Mouse (Mus musculus) left cerebral cortex, adult 2 months (tissue): ENCODE results near the gene Crb2. TPM values are rescaled to one million over a fixed set of nuclear protein-coding genes. Genes with fewer than 3 reads are reported as not detected.

Source experiments
- DNase-seq, 2 experiments: peaks; one replicate each; pipeline ENCODE4 v3.0.0; 2021 to 2022; ENCODE audit warnings: low spot score in 2 of 2, mixed read lengths in 1 of 2; ENCODE audit errors: extremely low spot score in 1 of 2
- H3K27ac ChIP-seq: fragments of 200-600 bp; 2 replicates; pipeline ENCODE4 v1.8.1; 2022
- H3K4me3 ChIP-seq: fragments of 200-600 bp; 2 replicates; pipeline ENCODE4 v1.8.1; 2022
- CTCF ChIP-seq: fragments of 200-600 bp; IDR thresholded peaks from 2 replicates; pipeline ENCODE4 v1.8.1; 2022; ENCODE audit warnings: antibody characterized with exemption, mild to moderate bottlenecking, moderate library complexity
- intact Hi-C: fragments of 180-260 bp; cut with DNase I; formaldehyde crosslinking; loops from one replicate; pipeline ENCODE4 v1.15.1; 2025
- total RNA-seq, 2 experiments: library from RNA; stranded (reverse); gene quantifications; 2 replicates each; pipeline ENCODE4 v1.2.3; 2021

Gene Crb2
- total RNA-seq, 2 experiments from 2014 or later = 2.9 to 4.4 TPM

GRCm38 (mm10) chr2:37751114-37751513 lies 24.9 kb upstream of the Crb2 start:
- H3K27ac ChIP-seq = no peak overlapping the region
- TF ChIP-seq CTCF = no peak
- no peak for DNase-seq
- H3K4me3 ChIP-seq = no peak overlapping the region
- intact Hi-C loops = no loop called here

DNA sequence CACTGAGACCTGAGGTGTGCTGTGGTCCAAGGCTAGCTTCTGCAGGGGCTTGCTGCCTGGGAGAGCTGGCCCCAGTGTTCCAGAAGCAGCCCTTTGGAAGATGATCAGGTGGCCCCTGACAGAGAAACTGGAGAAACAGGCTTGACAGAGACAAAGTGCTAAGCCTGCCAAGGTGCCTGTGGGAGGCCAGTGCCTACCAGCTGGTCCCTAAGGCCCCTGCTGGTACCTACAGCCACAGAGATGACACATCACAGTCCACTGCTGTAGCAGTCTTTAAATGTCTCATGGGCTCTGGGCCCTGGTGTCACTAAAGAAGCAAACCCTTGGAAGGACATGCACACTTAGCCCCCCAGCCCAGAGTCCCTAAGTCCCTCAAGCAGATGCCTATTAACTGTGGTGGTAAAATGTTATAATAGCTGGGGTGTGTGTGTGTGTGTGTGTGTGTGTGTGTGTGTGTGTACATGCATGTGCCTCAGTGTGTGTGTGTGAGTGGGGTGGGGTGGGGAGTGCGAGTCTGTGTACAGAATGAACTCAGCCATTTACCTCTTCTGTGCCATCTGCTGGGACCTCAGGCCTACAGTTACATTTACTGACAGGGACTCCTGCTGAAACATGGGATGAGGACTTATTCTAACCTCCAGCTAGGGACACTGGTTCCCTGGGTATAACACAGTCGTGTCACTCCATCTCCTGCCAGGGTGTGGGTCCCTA lies 19.7 kb upstream of the Crb2 start:
- intact Hi-C loops = no loop called here

GRCm38 (mm10) chr2:37757016-37757415 lies 19.0 kb upstream of the Crb2 start:
- no peak overlapping the region for H3K27ac ChIP-seq
- no peak for TF ChIP-seq CTCF
- no peak overlapping the region for H3K4me3 ChIP-seq
- no peak for DNase-seq
- intact Hi-C loops = no loop called here

More for the DNA sequence above, 19.7 kb upstream of the Crb2 start:
- TF ChIP-seq CTCF = no peak
- Histone ChIP-seq H3K27ac (peak overlapping the region; percentile 15; the same call in 1 of the 2 replicates), H3K4me3 (no peak overlapping the region)
- no peak for DNase-seq

DNA sequence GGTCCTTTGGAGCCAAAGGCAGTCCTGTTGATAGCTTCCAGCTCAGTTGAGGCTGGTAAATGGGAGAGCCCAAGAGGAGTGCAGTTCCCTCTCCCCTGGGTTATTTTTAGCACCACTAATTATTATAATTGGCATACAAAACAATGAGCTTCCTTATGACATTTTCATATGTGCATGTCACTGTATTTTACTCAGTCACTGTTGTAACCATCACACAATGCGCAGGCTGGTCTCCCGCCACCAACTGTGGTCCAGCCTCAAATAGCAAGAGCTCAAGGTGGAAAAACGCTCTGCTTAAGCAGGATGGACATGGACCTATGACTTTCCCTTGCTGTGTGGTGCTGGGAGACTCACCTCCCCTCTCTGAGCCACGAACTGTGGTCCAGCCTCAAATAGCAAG lies 18.3 kb upstream of the Crb2 start:
- intact Hi-C loops = no loop called here
- no peak for TF ChIP-seq CTCF
- Histone ChIP-seq H3K4me3 (no peak overlapping the region), H3K27ac (no peak overlapping the region; the same call in 1 of the 2 replicates)
- no peak for DNase-seq

GRCm38 (mm10) chr2:37758343-37759015 lies 17.6 kb upstream of the Crb2 start:
- intact Hi-C loops = no loop called here
- TF ChIP-seq CTCF = no peak
- Histone ChIP-seq H3K27ac (peak overlapping the region; percentile 59), H3K4me3 (no peak overlapping the region)
- no peak for DNase-seq

- DNase-seq = no peak
- no peak overlapping the region for H3K4me3 ChIP-seq
- H3K27ac ChIP-seq = peak overlapping the region; percentile 69
- intact Hi-C loops = no loop called here
- TF ChIP-seq CTCF = no peak
Observed at GRCm38 (mm10) chr2:37760633-37761032, 15.4 kb upstream of the Crb2 start.

DNA sequence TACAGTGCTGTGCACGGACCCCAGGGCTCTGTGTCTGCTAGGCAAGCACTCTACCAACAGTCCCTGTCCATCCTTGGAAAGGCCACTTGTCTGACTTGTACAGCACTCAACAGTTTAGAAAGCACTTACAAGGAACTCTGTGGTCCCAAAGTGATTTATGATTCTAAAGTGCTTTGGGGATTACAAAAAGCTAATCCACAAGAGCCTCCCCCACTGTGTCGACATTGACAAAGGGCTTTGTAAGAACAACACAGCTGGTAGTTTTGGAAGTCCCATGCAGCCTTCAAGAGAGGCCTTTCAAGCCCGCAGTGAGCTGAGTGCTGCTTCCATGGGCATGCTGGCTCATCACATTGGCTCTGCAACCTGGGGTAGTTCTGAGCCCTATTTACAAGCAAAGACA lies 12.4 kb upstream of the Crb2 start:
- H3K4me3 ChIP-seq = no peak overlapping the region
- no peak for TF ChIP-seq CTCF
- peak overlapping the region; percentile 63; the same call in 1 of the 2 replicates for H3K27ac ChIP-seq
- DNase-seq = no peak
- intact Hi-C loops = loop anchor here (2.0 kb wide), 1 partner anchor 19 kb away; no protein-coding TSS in a partner anchor

- intact Hi-C loops = loop anchor here (2.0 kb wide), 1 partner anchor 20 kb away; no protein-coding TSS in a partner anchor
Observed at GRCm38 (mm10) chr2:37764514-37764913, 11.5 kb upstream of the Crb2 start.

DNA sequence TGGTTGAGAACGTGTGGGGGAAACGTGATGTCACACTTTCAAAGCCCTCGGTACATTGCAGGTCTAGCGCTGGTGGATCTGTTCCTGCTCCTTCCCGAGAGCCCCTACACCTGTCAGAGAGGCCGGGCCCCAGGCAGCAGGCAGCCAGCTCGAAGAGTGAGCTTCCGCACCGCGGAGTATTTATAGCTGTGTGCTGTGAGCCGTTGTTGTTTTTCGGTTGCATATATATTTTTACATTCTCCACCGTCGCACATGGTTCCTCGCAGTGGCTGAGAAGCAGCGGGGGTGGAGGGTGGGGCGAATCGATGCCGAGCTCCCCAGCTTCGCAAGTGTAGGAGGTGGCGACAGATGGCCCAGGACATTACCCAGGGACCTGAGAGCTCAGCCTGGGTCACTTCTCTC lies 11.0 kb upstream of the Crb2 start:
- H3K27ac ChIP-seq = peak overlapping the region; percentile 92

More at GRCm38 (mm10) chr2:37764514-37764913, 11.5 kb upstream of the Crb2 start:
- Histone ChIP-seq H3K4me3 (no peak overlapping the region), H3K27ac (peak overlapping the region; percentile 92)
- no peak for DNase-seq
- no peak for TF ChIP-seq CTCF

GRCm38 (mm10) chr2:37766027-37766761 lies 9.9 kb upstream of the Crb2 start:
- Histone ChIP-seq H3K4me3 (no peak overlapping the region), H3K27ac (peak overlapping the region; percentile 92)
- DNase-seq = no peak
- intact Hi-C loops = no loop called here
- no peak for TF ChIP-seq CTCF

More for the DNA sequence above, 11.0 kb upstream of the Crb2 start:
- no peak overlapping the region for H3K4me3 ChIP-seq
- TF ChIP-seq CTCF = no peak
- intact Hi-C loops = loop anchor here (1.0 to 2.0 kb wide), 2 partner anchors 20 to 62 kb away; partner anchors contain the start of gene Strbp
- DNase-seq = peak; percentile 61 to 68

- Histone ChIP-seq H3K4me3 (no peak overlapping the region), H3K27ac (peak overlapping the region; percentile 92)
- intact Hi-C loops = no loop called here
- peak; percentile 52 to 74 for DNase-seq
- no peak; the same call in none of the 2 replicates for TF ChIP-seq CTCF
Observed at GRCm38 (mm10) chr2:37767080-37767547, 8.9 kb upstream of the Crb2 start.
